Mouse (Mus musculus) bone marrow, adult 2 months (tissue): ENCODE results near the gene Cdc25b.
A peak's percentile ranks its signal among the peaks of the same experiment; 100 is the strongest.

Experiments used
- CTCF ChIP-seq: fragments of 200-500 bp; IDR thresholded peaks from 2 replicates; pipeline ENCODE4 v1.5.1; 2011; ENCODE audit warnings: low read length, control low read depth; ENCODE audit not compliant: control insufficient read depth, insufficient read depth
- POLR2A ChIP-seq: fragments of 200-500 bp; IDR thresholded peaks from 2 replicates; pipeline ENCODE4 v1.6.1; 2011; ENCODE audit warnings: low read depth, mild to moderate bottlenecking, control low read depth, low read length, borderline replicate concordance; ENCODE audit not compliant: control insufficient read depth

GRCm38 (mm10) chr2:131159491-131159910 is 27.2 kb upstream of the Cdc25b start:
- TF ChIP-seq POLR2A (peak; percentile 62; the same call in 1 of the 2 replicates), CTCF (no peak)
